Mouse (Mus musculus): ENCODE measurements around the gene Esrrb. TPM values are rescaled to one million over a fixed set of nuclear protein-coding genes. Genes with fewer than 3 reads are reported as not detected.

Gene Esrrb
- total RNA-seq (2021): 10 to 100 TPM; 10.3 to 15.5 TPM
- long read RNA-seq, experiment 1, partial matches to known transcripts: 0 of 4 reads
- long read RNA-seq, experiment 1, other reads (novel, unspliced or antisense): 4 of 4 reads
- long read RNA-seq, experiment 2, partial matches to known transcripts: 0 of 2 reads
- long read RNA-seq, experiment 2, other reads (novel, unspliced or antisense): 2 of 2 reads

GRCm38 (mm10) chr12:86360696-86361631, at the start of gene Esrrb:
Esrrb (plus strand) TSS chr12:86361117.
- intact Hi-C loops (cut with DNase I): no loop called here
- DNase-seq: peak; percentile 65

GRCm38 (mm10) chr12:86320629-86321028, 40.3 kb upstream of the Esrrb start:
- DNase-seq: no peak
- intact Hi-C loops (cut with DNase I): no loop called here

GRCm38 (mm10) chr12:86324297-86324696, 36.6 kb upstream of the Esrrb start:
- no peak for DNase-seq
- intact Hi-C loops (cut with DNase I): no loop called here

GRCm38 (mm10) chr12:86329813-86330212, 31.1 kb upstream of the Esrrb start:
- intact Hi-C loops (cut with DNase I): no loop called here

GRCm38 (mm10) chr12:86330684-86331083, 30.2 kb upstream of the Esrrb start:
- DNase-seq: no peak
- intact Hi-C loops (cut with DNase I): no loop called here

More at GRCm38 (mm10) chr12:86329813-86330212, 31.1 kb upstream of the Esrrb start:
- DNase-seq: no peak

- DNase-seq: no peak
- intact Hi-C loops (cut with DNase I): no loop called here
These were observed 29.7 kb upstream of the Esrrb start for GRCm38 (mm10) chr12:86331248-86331647.

- DNase-seq: no peak
- intact Hi-C loops (cut with DNase I): no loop called here
These were observed 24.7 kb upstream of the Esrrb start for GRCm38 (mm10) chr12:86336209-86336608.

- no peak for DNase-seq
- intact Hi-C loops (cut with DNase I): no loop called here
These were observed 24.0 kb upstream of the Esrrb start for GRCm38 (mm10) chr12:86336887-86337286.

GRCm38 (mm10) chr12:86349477-86349876, 11.4 kb upstream of the Esrrb start:
- intact Hi-C loops (cut with DNase I): no loop called here
- no peak for DNase-seq

- no peak for DNase-seq
- intact Hi-C loops (cut with DNase I): no loop called here
These were observed 1.5 kb upstream of the Esrrb start for GRCm38 (mm10) chr12:86359406-86359805.

- intact Hi-C loops (cut with DNase I): no loop called here
- DNase-seq: no peak
These were observed 1.0 kb upstream of the Esrrb start for GRCm38 (mm10) chr12:86359873-86360272.

- no peak for DNase-seq
These were observed 3.4 kb downstream of the Esrrb start for GRCm38 (mm10) chr12:86364285-86364684.

GRCm38 (mm10) chr12:86364756-86365155, 3.8 kb downstream of the Esrrb start:
- no peak for DNase-seq
- intact Hi-C loops (cut with DNase I): no loop called here

More at GRCm38 (mm10) chr12:86364285-86364684, 3.4 kb downstream of the Esrrb start:
- intact Hi-C loops (cut with DNase I): no loop called here

GRCm38 (mm10) chr12:86370611-86371383, 9.9 kb downstream of the Esrrb start:
- intact Hi-C loops (cut with DNase I): no loop called here
- no peak for DNase-seq

- no peak for DNase-seq
- intact Hi-C loops (cut with DNase I): no loop called here
These were observed 13.4 kb downstream of the Esrrb start for GRCm38 (mm10) chr12:86374286-86374685.

GRCm38 (mm10) chr12:86379672-86380213, 18.8 kb downstream of the Esrrb start:
- DNase-seq: no peak
- intact Hi-C loops (cut with DNase I): no loop called here

GRCm38 (mm10) chr12:86383803-86384202, 22.9 kb downstream of the Esrrb start:
- intact Hi-C loops (cut with DNase I): no loop called here

GRCm38 (mm10) chr12:86387671-86388270, 26.9 kb downstream of the Esrrb start:
- intact Hi-C loops (cut with DNase I): no loop called here
- DNase-seq: no peak

More at GRCm38 (mm10) chr12:86383803-86384202, 22.9 kb downstream of the Esrrb start:
- DNase-seq: no peak

- intact Hi-C loops (cut with DNase I): no loop called here
- DNase-seq: no peak
These were observed 33.9 kb downstream of the Esrrb start for GRCm38 (mm10) chr12:86394773-86395172.

- no peak for DNase-seq
- intact Hi-C loops (cut with DNase I): no loop called here
These were observed 34.4 kb downstream of the Esrrb start for GRCm38 (mm10) chr12:86395326-86395725.

All from heart, postnatal 14 days (tissue).